Mouse (Mus musculus): Measurements from ENCODE around the gene Clec4g. TPM values are rescaled to one million over a fixed set of nuclear protein-coding genes. Genes with fewer than 3 reads are reported as not detected.

The Clec4g gene
- polyA plus RNA-seq, 1 experiment from 2014 or later, result 3.7 TPM

DNA sequence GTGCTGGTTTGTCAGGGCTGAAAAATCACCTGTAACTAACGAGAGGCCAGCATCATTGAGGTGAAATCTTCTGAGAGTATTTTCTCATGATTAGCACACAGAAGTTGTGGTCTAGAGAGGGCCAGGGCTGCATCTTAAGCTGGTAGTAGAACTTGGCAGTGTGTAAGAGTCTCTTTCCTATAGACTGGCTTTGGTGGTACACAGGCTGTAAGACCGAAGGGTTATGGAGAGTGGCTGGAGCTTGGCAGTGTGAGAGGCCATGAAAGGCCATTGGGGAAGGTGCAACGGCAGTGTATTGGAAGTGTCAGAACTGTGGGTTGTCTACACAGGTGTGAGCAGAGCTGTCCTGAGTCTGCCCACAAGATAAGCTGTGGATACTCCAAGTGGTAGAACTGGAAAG lies 10.1 kb downstream of the Clec4g start:
- WGBS, result 80% methylated on average over 3 of the region's 3 CpGs
- ATAC-seq (ENCODE audit: insufficient number of reproducible peaks, low FRiP score), result no peak
- no peak overlapping the region for H3K9ac ChIP-seq
- H3K9me3 ChIP-seq (replicated peaks), result no peaks in the 10 kb centered on the region
- H3K4me1 ChIP-seq (replicated peaks), result 0 out of 2 replicates have a peak, but pooled peaks cover 4% of the 10 kb centered on the region
- H3K36me3 ChIP-seq, result no peaks in the 10 kb centered on the region
- no peak overlapping the region for H3K27ac ChIP-seq (ENCODE audit: poor library complexity, severe bottlenecking)
- H3K4me2 ChIP-seq, result no peak overlapping the region
- H3K4me3 ChIP-seq, result no peak overlapping the region
- H3K27me3 ChIP-seq (replicated peaks), result no peaks in the 10 kb centered on the region

DNA sequence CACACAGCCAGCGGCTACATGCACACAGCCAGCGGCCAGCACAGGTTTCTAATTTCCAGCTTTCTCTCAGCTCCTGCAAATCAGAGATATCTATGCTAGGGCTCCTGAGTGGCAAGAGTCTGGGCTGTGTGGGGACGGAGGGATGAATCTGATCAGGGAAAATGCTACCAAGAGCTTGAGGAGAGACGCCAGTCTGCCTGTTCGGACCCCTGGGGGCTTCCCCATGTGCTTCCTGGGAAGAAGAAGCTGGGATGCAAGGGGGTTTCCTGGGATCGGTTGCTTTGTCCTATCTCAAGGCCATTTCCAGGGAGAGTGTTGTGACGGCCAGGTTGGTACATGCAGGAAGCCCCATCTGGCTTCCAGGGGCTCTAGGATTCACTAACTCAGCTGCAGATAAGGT lies 12.8 kb downstream of the Clec4g start:
- Histone ChIP-seq H3K36me3 (no peaks in the 10 kb centered on the region), H3K9me3 (replicated peaks) (no peaks in the 10 kb centered on the region), H3K4me2 (no peak overlapping the region), H3K4me3 (no peak overlapping the region), H3K9ac (no peak overlapping the region), H3K27ac (ENCODE audit: poor library complexity, severe bottlenecking) (no peak overlapping the region), H3K27me3 (replicated peaks) (no peaks in the 10 kb centered on the region), H3K4me1 (replicated peaks) (0 out of 2 replicates have a peak, but pooled peaks cover 4% of the 10 kb centered on the region)
- no peak for ATAC-seq (ENCODE audit: insufficient number of reproducible peaks, low FRiP score)
- 51% methylated on average over 7 of the region's 7 CpGs for WGBS

GRCm38 (mm10) chr8:3705711-3706110 lies 14.7 kb downstream of the Clec4g start:
- no peak overlapping the region for H3K4me2 ChIP-seq
- H3K4me3 ChIP-seq, result no peak overlapping the region
- H3K27ac ChIP-seq (ENCODE audit: poor library complexity, severe bottlenecking), result no peak overlapping the region
- no peaks in the 10 kb centered on the region for H3K36me3 ChIP-seq
- ATAC-seq (ENCODE audit: insufficient number of reproducible peaks, low FRiP score), result no peak
- H3K27me3 ChIP-seq (replicated peaks), result no peaks in the 10 kb centered on the region
- H3K9me3 ChIP-seq (replicated peaks), result no peaks in the 10 kb centered on the region
- WGBS, result 52% methylated on average over 4 of the region's 4 CpGs
- no peak overlapping the region for H3K9ac ChIP-seq
- 0 out of 2 replicates have a peak, but pooled peaks cover 4% of the 10 kb centered on the region for H3K4me1 ChIP-seq (replicated peaks)

DNA sequence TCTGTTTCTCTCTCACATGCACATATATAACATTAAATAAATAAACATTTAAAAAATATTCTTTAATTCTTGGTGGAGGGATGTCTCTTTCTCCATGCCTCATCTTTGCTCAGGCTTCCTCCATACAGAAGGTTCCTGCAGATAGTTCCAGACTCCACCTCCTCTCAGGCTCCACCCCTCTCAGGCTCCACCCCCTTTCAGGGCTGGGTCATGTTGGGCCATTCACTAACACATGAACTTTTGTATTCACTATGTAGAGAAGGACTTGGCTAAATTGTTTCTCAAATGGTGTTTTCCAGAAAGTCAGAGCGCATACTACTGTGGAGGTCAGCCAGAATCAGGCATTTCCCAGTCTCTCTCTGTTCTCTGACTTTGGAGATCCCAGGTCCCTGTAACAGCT lies 19.0 kb downstream of the Clec4g start:
- H3K27ac ChIP-seq (ENCODE audit: poor library complexity, severe bottlenecking), result no peak overlapping the region
- no peak overlapping the region for H3K4me3 ChIP-seq
- no peak overlapping the region for H3K9ac ChIP-seq
- no peaks in the 10 kb centered on the region for H3K27me3 ChIP-seq (replicated peaks)
- H3K4me1 ChIP-seq (replicated peaks), result no peaks in the 10 kb centered on the region
- H3K36me3 ChIP-seq, result no peaks in the 10 kb centered on the region
- H3K4me2 ChIP-seq, result no peak overlapping the region
- ATAC-seq (ENCODE audit: insufficient number of reproducible peaks, low FRiP score), result no peak
- H3K9me3 ChIP-seq (replicated peaks), result no peaks in the 10 kb centered on the region
- WGBS, result 94% methylated on average over 1 of the region's 1 CpGs

DNA sequence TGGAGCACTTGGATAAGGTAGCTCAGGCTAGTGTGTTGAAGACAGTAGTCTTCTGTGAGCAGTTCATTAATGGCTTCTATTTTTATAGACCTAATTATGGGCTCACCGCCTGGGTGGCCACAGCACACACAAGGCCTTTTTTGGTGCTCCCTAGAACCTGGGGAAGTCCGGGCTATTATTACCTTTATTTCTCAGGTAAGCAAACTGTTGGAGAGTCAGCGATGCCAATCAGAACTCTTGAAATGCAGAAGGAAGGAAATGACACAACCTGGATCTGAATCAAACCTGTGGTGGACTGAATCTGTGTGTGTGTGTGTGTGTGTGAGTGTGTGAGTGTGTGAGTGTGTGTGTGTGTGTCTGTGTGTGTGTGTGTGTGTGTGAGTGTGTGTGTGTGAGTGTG lies 26.3 kb downstream of the Clec4g start, which contains the start of gene Fcer2a:
Fcer2a (minus strand) TSS at position 55 of the 400 bp plus-strand sequence.
- no peak for ATAC-seq (ENCODE audit: insufficient number of reproducible peaks, low FRiP score)
- no peak within 1 kb of the TSS for H3K27ac ChIP-seq (ENCODE audit: poor library complexity, severe bottlenecking)
- no peaks in the 10 kb centered on the region for H3K9me3 ChIP-seq (replicated peaks)
- 74% methylated on average over 3 of the region's 3 CpGs for WGBS
- H3K4me2 ChIP-seq, result no peak within 1 kb of the TSS
- H3K4me3 ChIP-seq, result no peak within 1 kb of the TSS
- no peaks in the 10 kb centered on the region for H3K36me3 ChIP-seq
- H3K27me3 ChIP-seq (replicated peaks), result no peaks in the 10 kb centered on the region
- no peaks in the 10 kb centered on the region for H3K4me1 ChIP-seq (replicated peaks)
- H3K9ac ChIP-seq, result no peak within 1 kb of the TSS

GRCm38 (mm10) chr8:3690774-3691173 lies 29.7 kb downstream of the Clec4g start:
- no peak overlapping the region for H3K9ac ChIP-seq

GRCm38 (mm10) chr8:3687537-3687936 lies 32.9 kb downstream of the Clec4g start:
- ATAC-seq (ENCODE audit: insufficient number of reproducible peaks, low FRiP score), result no peak
- Histone ChIP-seq H3K27me3 (replicated peaks) (no peaks in the 10 kb centered on the region), H3K4me3 (no peak overlapping the region), H3K27ac (ENCODE audit: poor library complexity, severe bottlenecking) (no peak overlapping the region), H3K36me3 (0 out of 2 replicates have a peak, but pooled peaks cover 4% of the 10 kb centered on the region), H3K9me3 (replicated peaks) (no peaks in the 10 kb centered on the region), H3K4me2 (no peak overlapping the region), H3K9ac (no peak overlapping the region), H3K4me1 (replicated peaks) (no peaks in the 10 kb centered on the region)
- WGBS, result 69% methylated on average over 6 of the region's 6 CpGs

More at GRCm38 (mm10) chr8:3690774-3691173, 29.7 kb downstream of the Clec4g start:
- Histone ChIP-seq H3K27ac (ENCODE audit: poor library complexity, severe bottlenecking) (no peak overlapping the region), H3K4me1 (replicated peaks) (no peaks in the 10 kb centered on the region), H3K27me3 (replicated peaks) (no peaks in the 10 kb centered on the region), H3K36me3 (no peaks in the 10 kb centered on the region), H3K4me2 (no peak overlapping the region), H3K9me3 (replicated peaks) (no peaks in the 10 kb centered on the region), H3K4me3 (no peak overlapping the region)
- 66% methylated on average over 3 of the region's 3 CpGs for WGBS
- ATAC-seq (ENCODE audit: insufficient number of reproducible peaks, low FRiP score), result no peak

GRCm38 (mm10) chr8:3685422-3685821 lies 35.0 kb downstream of the Clec4g start:
- Histone ChIP-seq H3K36me3 (peaks cover 22% of the 10 kb centered on the region), H3K9me3 (replicated peaks) (no peaks in the 10 kb centered on the region), H3K4me2 (no peak overlapping the region), H3K4me1 (replicated peaks) (no peaks in the 10 kb centered on the region), H3K4me3 (no peak overlapping the region), H3K27me3 (replicated peaks) (no peaks in the 10 kb centered on the region), H3K27ac (ENCODE audit: poor library complexity, severe bottlenecking) (no peak overlapping the region), H3K9ac (no peak overlapping the region)
- WGBS, result 57% methylated on average over 5 of the region's 5 CpGs
- no peak for ATAC-seq (ENCODE audit: insufficient number of reproducible peaks, low FRiP score)

- ATAC-seq (ENCODE audit: insufficient number of reproducible peaks, low FRiP score), result no peak
- Histone ChIP-seq H3K4me2 (no peak overlapping the region), H3K36me3 (peaks cover 31% of the 10 kb centered on the region), H3K9ac (no peak overlapping the region), H3K27ac (ENCODE audit: poor library complexity, severe bottlenecking) (no peak overlapping the region), H3K27me3 (replicated peaks) (no peaks in the 10 kb centered on the region), H3K9me3 (replicated peaks) (no peaks in the 10 kb centered on the region), H3K4me3 (no peak overlapping the region), H3K4me1 (replicated peaks) (no peaks in the 10 kb centered on the region)
These were observed 35.9 kb downstream of the Clec4g start for GRCm38 (mm10) chr8:3684530-3684929.

- WGBS, result 74% methylated on average over 6 of the region's 6 CpGs
- no peaks in the 10 kb centered on the region for H3K9me3 ChIP-seq (replicated peaks)
- no peak overlapping the region for H3K4me2 ChIP-seq
- H3K27me3 ChIP-seq (replicated peaks), result no peaks in the 10 kb centered on the region
- H3K4me1 ChIP-seq (replicated peaks), result no peaks in the 10 kb centered on the region
- no peak overlapping the region for H3K27ac ChIP-seq (ENCODE audit: poor library complexity, severe bottlenecking)
- peaks cover 39% of the 10 kb centered on the region for H3K36me3 ChIP-seq
- no peak overlapping the region for H3K9ac ChIP-seq
- no peak overlapping the region for H3K4me3 ChIP-seq
- ATAC-seq (ENCODE audit: insufficient number of reproducible peaks, low FRiP score), result no peak
These were observed 36.9 kb downstream of the Clec4g start for GRCm38 (mm10) chr8:3683408-3684176.

DNA sequence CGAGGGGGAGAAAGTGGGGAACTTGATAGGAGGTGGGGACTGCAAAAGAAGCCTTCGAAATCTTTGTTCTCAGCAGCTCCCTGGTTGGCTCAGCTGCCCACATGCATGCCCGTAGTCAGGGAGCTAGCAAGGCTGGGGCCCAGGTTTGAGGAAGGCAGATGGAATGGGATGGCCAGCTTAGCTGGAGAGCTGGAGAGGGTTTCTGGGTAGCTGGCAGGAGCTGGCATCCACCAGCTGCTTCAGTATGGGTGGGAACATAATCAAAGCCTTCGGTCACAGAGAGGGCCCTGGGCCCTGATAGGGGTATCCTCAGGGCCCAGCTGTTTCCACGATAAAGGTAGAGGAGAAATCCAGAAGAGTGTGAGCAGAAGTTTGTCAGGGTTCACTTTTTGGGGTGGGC lies 38.0 kb downstream of the Clec4g start:
- 81% methylated on average over 5 of the region's 5 CpGs for WGBS
- no peaks in the 10 kb centered on the region for H3K27me3 ChIP-seq (replicated peaks)

GRCm38 (mm10) chr8:3679656-3680055 lies 40.8 kb downstream of the Clec4g start:
- WGBS, result 87% methylated on average over 5 of the region's 5 CpGs
- Histone ChIP-seq H3K27me3 (replicated peaks) (no peaks in the 10 kb centered on the region), H3K27ac (ENCODE audit: poor library complexity, severe bottlenecking) (no peak overlapping the region), H3K9ac (no peak overlapping the region), H3K36me3 (peaks cover 39% of the 10 kb centered on the region), H3K4me2 (no peak overlapping the region), H3K4me3 (no peak overlapping the region), H3K9me3 (replicated peaks) (no peaks in the 10 kb centered on the region), H3K4me1 (replicated peaks) (peaks cover 10% of the 10 kb centered on the region)
- ATAC-seq (ENCODE audit: insufficient number of reproducible peaks, low FRiP score), result no peak

More for the DNA sequence above, 38.0 kb downstream of the Clec4g start:
- peaks cover 6% of the 10 kb centered on the region for H3K4me1 ChIP-seq (replicated peaks)
- H3K9ac ChIP-seq, result no peak overlapping the region
- ATAC-seq (ENCODE audit: insufficient number of reproducible peaks, low FRiP score), result no peak
- H3K4me2 ChIP-seq, result no peak overlapping the region
- no peak overlapping the region for H3K4me3 ChIP-seq
- no peaks in the 10 kb centered on the region for H3K9me3 ChIP-seq (replicated peaks)
- H3K27ac ChIP-seq (ENCODE audit: poor library complexity, severe bottlenecking), result no peak overlapping the region
- peaks cover 39% of the 10 kb centered on the region for H3K36me3 ChIP-seq

All from heart, embryonic 12.5 days (tissue).